Mouse (Mus musculus) stomach, postnatal 0 days (tissue): ENCODE measurements at regions not wholly inside any gene's neighbourhood (a gene's known extent, or its start where the extent isn't known, plus 50 kb on each side); places are given as distances from the start of the nearest gene placed in this dataset.

ENCODE experiments used
- CTCF ChIP-seq: IDR thresholded peaks from 2 replicates; pipeline ENCODE4 v1.5.1; 2016; ENCODE audit warnings: antibody characterized with exemption, low read depth, mild to moderate bottlenecking, moderate library complexity
- EP300 ChIP-seq: optimal IDR thresholded peaks from 2 replicates; pipeline ENCODE3; 2016; ENCODE audit warnings: antibody characterized with exemption

DNA sequence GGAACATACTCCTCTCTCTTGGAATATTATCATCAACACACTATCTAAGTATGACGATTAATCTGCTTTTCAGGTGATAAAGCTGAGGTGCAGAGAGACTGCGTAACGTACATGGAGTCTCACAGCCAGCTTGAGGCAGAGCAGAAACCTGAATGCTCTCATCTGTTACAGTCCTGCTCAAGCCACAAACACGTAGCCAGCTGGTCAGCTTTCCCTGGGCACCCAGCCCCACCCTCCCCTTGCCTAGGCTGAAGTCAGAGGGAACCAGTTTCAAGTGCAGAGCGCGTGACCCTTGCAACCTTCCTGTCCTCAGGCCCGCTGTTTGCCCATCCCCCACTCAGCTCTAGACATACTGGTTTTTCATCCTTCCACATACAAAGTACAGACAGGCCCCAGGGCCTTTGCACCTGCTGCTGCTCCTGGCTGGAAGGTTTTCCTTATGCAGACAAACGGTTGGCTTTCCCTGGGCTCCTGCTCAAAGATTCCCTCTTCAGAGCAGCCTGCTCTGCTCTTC, 108.9 kb downstream of the Vegfa start:
- no peak for TF ChIP-seq EP300
- TF ChIP-seq CTCF: no peak
